Mouse (Mus musculus): ENCODE measurements around the gene Acoxl.

DNA sequence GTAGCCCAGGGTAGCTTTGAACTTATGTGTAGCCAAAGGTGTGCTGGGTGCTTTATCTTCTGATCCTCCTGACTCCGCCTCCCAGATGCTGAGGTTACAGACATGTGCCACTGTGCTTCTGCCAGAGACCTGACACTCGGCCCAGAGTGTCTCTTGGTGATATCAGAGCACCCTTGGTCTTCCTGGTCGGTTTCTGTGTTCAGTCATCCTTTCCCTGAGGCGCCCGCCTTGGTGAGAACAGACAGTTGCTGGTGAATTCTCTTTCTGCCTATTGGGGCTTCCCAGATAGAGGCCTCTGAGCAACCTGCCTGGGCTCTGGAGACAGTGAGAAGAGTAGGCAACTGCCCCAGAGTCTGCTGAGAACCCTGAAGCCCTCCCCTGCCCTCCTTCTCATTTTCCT is 294.0 kb downstream of the Acoxl start:
- TF ChIP-seq POLR2A (IDR thresholded peaks at IDR 0.05; ENCODE audit: borderline replicate concordance, insufficient read depth, low read length) (no peak), CTCF (IDR thresholded peaks at IDR 0.05; ENCODE audit: borderline replicate concordance, insufficient read depth, low read depth, low read length) (no peak)
